Mouse (Mus musculus): ENCODE measurements around the gene Lrrc3. TPM values are rescaled to one million over a fixed set of nuclear protein-coding genes. Genes with fewer than 3 reads are reported as not detected.

Gene Lrrc3
- 7.1 and 7.6 TPM in 2 replicates for polyA plus RNA-seq (2015; fragmentation: Nextera tagmentation; extraction: Ambion mirVana)

GRCm38 (mm10) chr10:77902211-77902893 lies at the start of gene Lrrc3:
Lrrc3 (minus strand) TSS chr10:77902536.

GRCm38 (mm10) chr10:77861675-77862074 lies 40.7 kb downstream of the Lrrc3 start, which contains the start of gene Gm3285:
Gm3285 (plus strand) TSS chr10:77861975.

GRCm38 (mm10) chr10:77852559-77852958 lies 49.8 kb downstream of the Lrrc3 start, which contains the start of gene Gm10318:
Gm10318 (plus strand) TSS chr10:77852859.

Other genes starting within 250 kb of the Lrrc3 start
- 0.39 and 0.67 TPM in 2 replicates for gene Tspear, start 216.0 kb downstream of the Lrrc3 start, polyA plus RNA-seq (2015; fragmentation: Nextera tagmentation; extraction: Ambion mirVana)
- not detected in 2 replicates for gene Gm19402, start 211.8 kb downstream of the Lrrc3 start, polyA plus RNA-seq (2015; fragmentation: Nextera tagmentation; extraction: Ambion mirVana)
- not detected in 2 replicates for gene Gm9508, start 205.3 kb downstream of the Lrrc3 start, polyA plus RNA-seq (2015; fragmentation: Nextera tagmentation; extraction: Ambion mirVana)
- gene Gm10272, start 195.9 kb downstream of the Lrrc3 start, polyA plus RNA-seq (2015; fragmentation: Nextera tagmentation; extraction: Ambion mirVana): not detected in 2 replicates
- gene Gm10024, start 191.1 kb downstream of the Lrrc3 start, polyA plus RNA-seq (2015; fragmentation: Nextera tagmentation; extraction: Ambion mirVana): not detected in 2 replicates
- not detected in 2 replicates for gene Gm10142, start 186.7 kb downstream of the Lrrc3 start, polyA plus RNA-seq (2015; fragmentation: Nextera tagmentation; extraction: Ambion mirVana)
- gene Krtap12-1, start 181.9 kb downstream of the Lrrc3 start, polyA plus RNA-seq (2015; fragmentation: Nextera tagmentation; extraction: Ambion mirVana): not detected in 2 replicates
- not detected in 2 replicates for gene Gm10100, start 176.1 kb downstream of the Lrrc3 start, polyA plus RNA-seq (2015; fragmentation: Nextera tagmentation; extraction: Ambion mirVana)
- gene Gm18596, start 159.9 kb downstream of the Lrrc3 start, polyA plus RNA-seq (2015; fragmentation: Nextera tagmentation; extraction: Ambion mirVana): not detected in 2 replicates
- not detected in 2 replicates for gene Gm9736, start 151.2 kb downstream of the Lrrc3 start, polyA plus RNA-seq (2015; fragmentation: Nextera tagmentation; extraction: Ambion mirVana)
- gene Gm3233, start 142.9 kb downstream of the Lrrc3 start, polyA plus RNA-seq (2015; fragmentation: Nextera tagmentation; extraction: Ambion mirVana): not detected in 2 replicates
- gene Gm3238, start 131.2 kb downstream of the Lrrc3 start, polyA plus RNA-seq (2015; fragmentation: Nextera tagmentation; extraction: Ambion mirVana): not detected in 2 replicates
- gene Gm7138, start 125.6 kb downstream of the Lrrc3 start, polyA plus RNA-seq (2015; fragmentation: Nextera tagmentation; extraction: Ambion mirVana): not detected in 2 replicates
- not detected in 2 replicates for gene Gm3250, start 120.0 kb downstream of the Lrrc3 start, polyA plus RNA-seq (2015; fragmentation: Nextera tagmentation; extraction: Ambion mirVana)
- gene Gm7137, start 114.3 kb downstream of the Lrrc3 start, polyA plus RNA-seq (2015; fragmentation: Nextera tagmentation; extraction: Ambion mirVana): not detected in 2 replicates
- gene Gm9639, start 107.5 kb downstream of the Lrrc3 start, polyA plus RNA-seq (2015; fragmentation: Nextera tagmentation; extraction: Ambion mirVana): not detected in 2 replicates
- not detected in 2 replicates for gene Gm19668, start 103.4 kb downstream of the Lrrc3 start, polyA plus RNA-seq (2015; fragmentation: Nextera tagmentation; extraction: Ambion mirVana)
- gene Gm9507, start 90.7 kb downstream of the Lrrc3 start, polyA plus RNA-seq (2015; fragmentation: Nextera tagmentation; extraction: Ambion mirVana): not detected in 2 replicates
- gene Gm2696, start 87.9 kb downstream of the Lrrc3 start, polyA plus RNA-seq (2015; fragmentation: Nextera tagmentation; extraction: Ambion mirVana): not detected in 2 replicates
- not detected in 2 replicates for gene Krtap10-4, start 75.4 kb downstream of the Lrrc3 start, polyA plus RNA-seq (2015; fragmentation: Nextera tagmentation; extraction: Ambion mirVana)
- not detected in 2 replicates for gene Krtap10-10, start 66.6 kb downstream of the Lrrc3 start, polyA plus RNA-seq (2015; fragmentation: Nextera tagmentation; extraction: Ambion mirVana)
- gene Gm36176, start 55.7 kb downstream of the Lrrc3 start, polyA plus RNA-seq (2015; fragmentation: Nextera tagmentation; extraction: Ambion mirVana): not detected in 2 replicates
- gene Gm10318, start 49.7 kb downstream of the Lrrc3 start, polyA plus RNA-seq (2015; fragmentation: Nextera tagmentation; extraction: Ambion mirVana): not detected in 2 replicates
- gene Gm3285, start 40.6 kb downstream of the Lrrc3 start, polyA plus RNA-seq (2015; fragmentation: Nextera tagmentation; extraction: Ambion mirVana): not detected in 2 replicates
- gene Trpm2, start 68.0 kb upstream of the Lrrc3 start, polyA plus RNA-seq (2015; fragmentation: Nextera tagmentation; extraction: Ambion mirVana): 0.27 and 0.58 TPM in 2 replicates
- 14.8 and 17.2 TPM in 2 replicates for gene 1810043G02Rik, start 76.0 kb upstream of the Lrrc3 start, polyA plus RNA-seq (2015; fragmentation: Nextera tagmentation; extraction: Ambion mirVana)
- gene Pfkl, start 107.5 kb upstream of the Lrrc3 start, polyA plus RNA-seq (2015; fragmentation: Nextera tagmentation; extraction: Ambion mirVana): 83.0 and 103 TPM in 2 replicates
- gene Dnmt3l, start 139.4 kb upstream of the Lrrc3 start, polyA plus RNA-seq (2015; fragmentation: Nextera tagmentation; extraction: Ambion mirVana): 8.0 and 8.3 TPM in 2 replicates
- gene Aire, start 141.1 kb upstream of the Lrrc3 start, polyA plus RNA-seq (2015; fragmentation: Nextera tagmentation; extraction: Ambion mirVana): 0.53 and 0.64 TPM in 2 replicates
- gene Icosl, start 166.8 kb upstream of the Lrrc3 start, polyA plus RNA-seq (2015; fragmentation: Nextera tagmentation; extraction: Ambion mirVana): 8.8 and 9.1 TPM in 2 replicates

Data from urinary bladder, postnatal 0 days (tissue).